Mouse (Mus musculus) cerebellum, adult 2 months (tissue): ENCODE data around the gene Nf2. TPM values are rescaled to one million over a fixed set of nuclear protein-coding genes. Genes with fewer than 3 reads are reported as not detected.
A peak's percentile ranks its signal among the peaks of the same experiment; 100 is the strongest.

Experiments
- DNase-seq, 2 experiments: peaks; one replicate each; pipeline ENCODE4 v3.0.0; 2021
- H3K27ac ChIP-seq: fragments of 200-500 bp; 2 replicates; pipeline ENCODE4 v1.5.1; 2012; ENCODE audit warnings: low read length, control low read depth, inconsistent platforms; ENCODE audit not compliant: insufficient read depth
- H3K27me3 ChIP-seq: fragments of 200-500 bp; 2 replicates; pipeline ENCODE4 v1.6.1; 2012; ENCODE audit warnings: inconsistent platforms, mild to moderate bottlenecking, low read length, moderate library complexity; ENCODE audit not compliant: control insufficient read depth, insufficient read depth
- H3K4me1 ChIP-seq: fragments of 200-500 bp; 2 replicates; pipeline ENCODE4 v1.6.1; 2011; ENCODE audit warnings: low read length; ENCODE audit not compliant: control insufficient read depth, insufficient read depth
- H3K4me3 ChIP-seq: fragments of 200-500 bp; replicated peaks from 2 replicates; pipeline ENCODE3; 2011; ENCODE audit warnings: mild to moderate bottlenecking, low read depth, low read length, control low read depth; ENCODE audit not compliant: insufficient read depth
- CTCF ChIP-seq: fragments of 200-500 bp; IDR thresholded peaks from 2 replicates; pipeline ENCODE4 v1.5.1; 2011; ENCODE audit warnings: low read depth, mild to moderate bottlenecking, control low read depth, low read length, moderate library complexity, borderline replicate concordance; ENCODE audit not compliant: insufficient read depth
- POLR2A ChIP-seq: fragments of 200-500 bp; IDR thresholded peaks from 2 replicates; pipeline ENCODE4 v1.6.1; 2011; ENCODE audit warnings: low read length, control low read depth, borderline replicate concordance; ENCODE audit not compliant: insufficient read depth
- WGBS: fragments of 180-500 bp; shearing (Covaris S2); methylation state at CpG from one replicate; pipeline ENCODE4 v1.1.7; 2018; 5-methylcytosine and 5-hydroxymethylcytosine counted together
- polyA plus RNA-seq: library from polyadenylated mRNA; depleted of rRNA; stranded (reverse); fragments of >200 nt; gene quantifications from 2 replicates; pipeline ENCODE4 v1.2.3, GENCODE M21; 2012

The Nf2 gene
- polyA plus RNA-seq, 1 experiment, result 50.2 TPM

DNA sequence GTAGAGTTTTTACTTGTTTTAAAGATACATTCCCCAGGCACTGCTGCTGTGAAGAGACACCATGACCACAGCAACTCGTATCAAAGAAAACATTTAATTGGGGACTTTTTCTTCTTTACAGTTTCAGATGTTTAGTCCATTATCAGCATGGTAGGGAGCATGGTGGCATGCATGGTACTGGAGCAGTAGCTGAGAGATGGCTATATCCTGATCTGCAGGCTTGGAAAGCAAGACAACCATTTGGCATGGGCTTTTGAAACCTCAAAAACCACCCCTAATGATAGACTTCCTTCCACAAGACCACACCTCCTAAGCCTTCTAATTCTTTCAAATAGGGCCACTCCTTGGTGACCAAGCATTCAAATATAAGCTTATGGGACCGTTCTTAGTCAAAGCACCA is 1.1 kb upstream of the Nf2 start:
- no peak for TF ChIP-seq POLR2A
- no peaks in the 10 kb centered on the region for H3K27me3 ChIP-seq
- 93% methylated on average over 2 of the region's 2 CpGs for WGBS
- no peak overlapping the region for H3K27ac ChIP-seq
- DNase-seq, result no peak
- no peak overlapping the region for H3K4me3 ChIP-seq
- H3K4me1 ChIP-seq, result no peaks in the 10 kb centered on the region; the same call in 1 of the 2 replicates

DNA sequence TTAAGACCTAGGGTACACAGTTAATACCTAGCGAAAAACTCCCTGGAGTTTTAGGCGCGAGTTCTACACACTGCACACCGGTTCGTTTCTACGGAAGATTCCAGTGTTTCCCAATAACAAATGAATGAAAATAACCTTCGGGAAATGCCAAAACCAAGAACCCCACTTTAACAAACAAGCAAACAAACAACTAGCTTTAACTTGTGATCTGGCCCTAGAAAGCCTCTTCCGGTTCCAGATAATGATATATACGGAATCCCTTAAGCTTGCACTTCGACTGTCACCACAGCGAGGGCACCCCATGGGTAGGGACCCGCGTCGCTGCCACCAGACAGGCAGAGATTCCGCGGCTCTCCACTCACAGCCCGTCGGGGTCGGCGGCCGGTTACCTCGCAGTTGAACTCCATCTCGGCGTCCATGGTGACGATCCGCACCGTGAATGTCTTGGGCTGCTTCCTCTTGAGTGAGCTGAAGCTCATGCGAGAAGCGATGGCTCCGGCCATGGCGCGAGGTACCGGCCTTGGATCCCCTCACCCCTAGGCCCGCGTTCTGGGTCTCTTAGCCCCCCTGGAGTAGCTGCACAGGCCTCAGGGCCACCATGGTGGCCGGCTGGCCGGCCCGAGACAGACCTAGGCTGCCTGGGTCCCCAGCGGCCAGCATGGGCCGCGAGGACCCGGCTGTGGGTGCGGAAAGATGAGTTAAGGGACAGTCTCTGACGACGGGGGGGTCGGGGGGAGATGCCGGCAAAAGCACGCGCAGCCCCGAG is 670 bp downstream of the Nf2 start:
- Histone ChIP-seq H3K27ac (peak overlapping the region; percentile 30; the same call in 1 of the 2 replicates), H3K4me3 (peak overlapping the region; percentile 80), H3K4me1 (no peaks in the 10 kb centered on the region; the same call in 1 of the 2 replicates), H3K27me3 (no peaks in the 10 kb centered on the region)
- TF ChIP-seq CTCF (no peak), POLR2A (no peak)
- DNase-seq, result peak in 1 of 2 experiments; percentile 60
- WGBS, result 1% methylated on average over 50 of the region's 50 CpGs

DNA sequence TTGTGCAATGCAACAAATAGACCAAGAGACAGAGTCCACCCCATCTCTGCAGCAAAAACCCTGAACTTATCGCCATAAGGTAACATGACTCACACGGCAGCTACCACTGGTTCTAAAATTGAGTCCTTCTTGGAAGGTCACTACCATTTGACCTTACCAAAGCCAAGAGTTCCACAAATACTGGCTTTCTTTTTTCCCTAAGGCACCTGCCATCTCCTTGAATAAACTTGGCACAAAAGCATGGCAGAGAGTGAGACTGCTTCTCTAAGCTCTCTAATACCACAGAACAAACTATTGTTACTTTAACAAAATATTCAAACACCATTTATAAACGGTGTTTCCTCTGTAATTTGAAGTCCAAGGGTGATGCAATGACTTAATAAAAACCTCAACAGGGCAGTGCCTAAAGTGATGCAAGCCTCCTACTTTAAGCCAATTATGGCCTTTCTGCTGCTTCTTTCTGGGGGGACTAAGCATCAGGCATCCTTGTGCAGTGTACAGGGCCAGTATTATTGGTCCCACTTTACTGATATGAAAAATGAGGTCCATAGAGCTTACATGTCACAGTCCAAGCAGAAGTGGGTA is 8.3 kb downstream of the Nf2 start:
- TF ChIP-seq POLR2A, result no peak
- no peak for TF ChIP-seq CTCF
- Histone ChIP-seq H3K4me1 (no peaks in the 10 kb centered on the region), H3K27me3 (no peaks in the 10 kb centered on the region), H3K27ac (no peak overlapping the region), H3K4me3 (no peak overlapping the region)
- no peak for DNase-seq
- WGBS, result 77% methylated on average over 3 of the region's 3 CpGs

DNA sequence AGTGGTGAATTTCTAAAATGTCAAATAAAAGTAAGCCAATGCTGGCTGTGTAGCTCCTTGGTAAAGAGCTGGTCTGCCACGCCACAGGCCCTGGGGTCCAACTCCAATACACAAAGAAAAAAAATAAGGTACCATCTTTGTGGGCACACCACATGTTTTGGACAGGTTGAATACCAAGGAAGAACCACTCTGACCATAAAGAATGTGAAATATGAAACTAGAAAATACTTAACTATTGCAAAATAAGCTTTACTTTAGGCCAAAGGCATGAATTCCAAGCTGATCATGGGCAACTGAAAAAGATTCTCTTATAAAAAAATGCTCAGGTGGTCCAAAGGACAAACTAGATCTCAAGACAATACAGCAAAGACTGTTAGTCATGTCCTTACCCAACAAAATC is 11.1 kb downstream of the Nf2 start:
- no peak overlapping the region for H3K27ac ChIP-seq
- TF ChIP-seq POLR2A (no peak), CTCF (no peak)
- H3K4me1 ChIP-seq, result no peaks in the 10 kb centered on the region
- 97% methylated on average over 1 of the region's 1 CpGs for WGBS
- DNase-seq, result no peak
- H3K27me3 ChIP-seq, result no peaks in the 10 kb centered on the region
- no peak overlapping the region for H3K4me3 ChIP-seq

DNA sequence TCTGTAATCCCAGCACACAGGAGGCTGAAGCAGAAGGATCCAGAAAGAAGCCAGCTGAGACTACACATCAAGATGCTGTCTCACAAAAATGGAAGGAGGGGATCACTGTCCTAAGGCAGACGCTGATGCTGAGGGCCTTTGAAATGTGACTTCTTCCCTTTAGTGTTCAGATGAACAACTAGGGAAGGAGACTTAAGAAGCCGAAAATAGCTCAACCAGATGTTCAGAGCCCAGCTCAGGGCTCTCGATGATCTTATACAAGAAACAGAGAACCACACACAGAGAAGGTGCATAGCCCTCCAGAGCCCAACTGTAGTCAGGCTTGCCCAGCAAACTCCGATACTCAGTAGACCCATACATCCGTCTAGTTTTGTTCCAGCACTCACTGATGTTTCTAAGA is 12.0 kb downstream of the Nf2 start:
- TF ChIP-seq CTCF, result no peak
- TF ChIP-seq POLR2A, result no peak
- Histone ChIP-seq H3K4me3 (no peak overlapping the region), H3K27ac (no peak overlapping the region), H3K4me1 (no peaks in the 10 kb centered on the region), H3K27me3 (no peaks in the 10 kb centered on the region)
- 71% methylated on average over 5 of the region's 5 CpGs for WGBS
- DNase-seq, result no peak

DNA sequence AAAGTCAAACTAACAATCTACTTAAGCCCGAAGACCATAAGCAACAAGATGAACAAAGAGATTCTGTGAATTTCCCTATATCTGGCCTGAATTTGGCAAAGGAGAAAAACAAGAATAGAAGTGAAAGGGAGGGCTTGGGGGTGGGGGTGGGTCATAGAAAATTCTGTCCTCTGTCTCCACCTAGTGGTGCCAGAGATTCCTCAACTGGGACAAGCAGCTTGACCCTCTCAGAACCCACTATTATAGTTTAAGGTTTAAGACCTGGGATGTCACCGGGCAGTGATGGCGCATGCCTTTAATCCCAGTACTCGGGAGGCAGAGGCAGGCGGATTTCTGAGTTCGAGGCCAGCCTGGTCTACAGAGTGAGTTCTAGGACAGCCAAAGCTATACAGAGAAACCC is 12.6 kb downstream of the Nf2 start:
- H3K27ac ChIP-seq, result no peak overlapping the region
- no peaks in the 10 kb centered on the region for H3K27me3 ChIP-seq
- H3K4me3 ChIP-seq, result no peak overlapping the region
- TF ChIP-seq CTCF, result peak; percentile 64; the same call in 1 of the 2 replicates
- no peak for TF ChIP-seq POLR2A
- H3K4me1 ChIP-seq, result no peaks in the 10 kb centered on the region
- 59% methylated on average over 6 of the region's 6 CpGs for WGBS
- DNase-seq, result peak; percentile 21 to 30

DNA sequence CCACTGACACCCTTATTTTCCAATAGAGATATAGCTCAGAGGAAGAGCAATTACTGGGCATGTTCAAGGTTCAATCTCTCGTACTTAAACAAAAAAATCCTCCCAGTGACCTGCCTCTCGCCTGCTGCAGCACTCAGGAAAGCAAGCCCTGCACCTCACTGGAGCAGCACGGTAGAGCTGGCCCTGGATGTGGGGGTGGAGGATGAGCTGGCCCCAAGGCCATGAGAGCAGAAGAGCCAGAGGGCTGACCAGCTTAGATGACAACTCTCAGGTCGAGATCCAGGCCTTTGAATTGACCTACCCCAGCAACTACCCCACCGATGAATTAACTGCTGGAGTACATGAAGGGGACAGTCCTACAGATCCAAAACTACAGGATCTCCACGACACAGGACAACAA is 13.9 kb downstream of the Nf2 start:
- Histone ChIP-seq H3K27ac (no peak overlapping the region), H3K27me3 (no peaks in the 10 kb centered on the region), H3K4me3 (no peak overlapping the region), H3K4me1 (no peaks in the 10 kb centered on the region)
- WGBS, result 83% methylated on average over 6 of the region's 6 CpGs
- DNase-seq, result no peak
- no peak for TF ChIP-seq POLR2A
- TF ChIP-seq CTCF, result no peak

DNA sequence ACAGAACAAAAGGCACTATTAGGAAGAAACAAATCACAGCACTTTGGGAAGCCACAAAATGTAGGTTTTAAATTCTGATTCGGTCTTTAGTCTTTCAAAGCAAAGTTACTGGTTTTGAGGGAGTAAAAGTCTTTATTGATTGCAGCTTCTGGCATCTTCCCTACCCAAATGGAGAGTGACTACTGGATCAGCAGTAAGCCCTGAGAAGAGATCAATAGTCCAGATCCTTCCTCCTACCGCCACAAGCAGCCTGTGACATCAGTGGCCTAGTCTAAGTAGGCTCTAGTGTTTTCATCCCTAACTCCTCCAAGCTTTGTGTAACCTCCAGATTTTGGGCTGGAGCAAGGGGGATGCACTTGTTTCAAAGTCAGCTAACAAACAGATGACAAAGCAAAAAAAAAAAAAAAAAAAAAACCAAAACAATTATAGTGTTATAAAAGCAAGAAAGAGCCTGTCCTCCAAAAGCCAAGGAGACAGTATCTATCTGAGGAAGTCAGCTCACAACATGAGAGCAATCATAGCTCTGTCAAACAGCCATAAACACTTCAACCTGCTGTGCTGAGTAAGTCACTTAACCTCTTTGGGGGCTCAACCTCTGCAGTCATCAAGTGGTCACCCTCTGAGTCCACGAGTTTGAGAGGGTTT is 15.9 kb downstream of the Nf2 start:
- TF ChIP-seq POLR2A (no peak), CTCF (no peak)
- Histone ChIP-seq H3K27ac (no peak overlapping the region), H3K4me1 (no peaks in the 10 kb centered on the region), H3K27me3 (no peaks in the 10 kb centered on the region), H3K4me3 (no peak overlapping the region)
- no peak for DNase-seq
- WGBS, result 83% methylated on average over 3 of the region's 3 CpGs
